Mouse (Mus musculus): ENCODE measurements around the gene Ncapg2. TPM values are rescaled to one million over a fixed set of nuclear protein-coding genes. Genes with fewer than 3 reads are reported as not detected.

Gene Ncapg2
- polyA plus RNA-seq, 1 experiment = 1.1 TPM

DNA sequence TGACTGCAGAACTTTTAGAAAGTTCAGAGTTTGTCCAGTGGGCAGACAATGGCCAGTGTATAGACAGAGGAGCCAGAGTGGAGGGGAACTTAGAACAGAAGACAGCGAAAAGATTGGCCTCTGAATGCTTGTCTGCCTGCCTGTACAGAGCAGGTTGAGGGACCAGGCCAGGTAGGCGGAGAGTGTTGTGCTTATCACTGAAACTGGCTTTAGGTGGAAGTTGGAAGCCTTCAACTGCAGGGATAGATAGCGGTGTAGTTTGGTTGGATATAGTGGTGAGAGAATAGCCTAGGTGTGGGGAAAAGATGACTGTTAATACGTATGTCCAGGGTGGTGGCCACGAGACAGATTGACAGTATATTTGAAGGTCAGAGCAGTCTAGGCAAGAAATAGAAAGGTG, 2.7 kb downstream of the Ncapg2 start:
- WGBS = 93% methylated on average over 5 of the region's 5 CpGs
- TF ChIP-seq CTCF (IDR thresholded peaks at IDR 0.05; ENCODE audit: extremely low read depth, insufficient read length, insufficient replicate concordance, low read depth, low read length) = no peak
- TF ChIP-seq POLR2A (IDR thresholded peaks at IDR 0.05; ENCODE audit: low read depth, low read length) = no peak
- Histone ChIP-seq H3K4me3 (ENCODE audit: low read depth, low read length) (no peak overlapping the region), H3K27ac (ENCODE audit: insufficient read depth, low read depth, low read length) (no peak overlapping the region), H3K4me1 (ENCODE audit: control insufficient read depth, insufficient read depth, insufficient read length, low read length) (peaks cover 2% of the 10 kb centered on the region; the same call in 1 of the 2 replicates), H3K36me3 (ENCODE audit: control insufficient read depth, insufficient read depth, low read length) (peaks cover 2% of the 10 kb centered on the region; the same call in 1 of the 2 replicates), H3K27me3 (ENCODE audit: control insufficient read depth, insufficient read depth, low read length) (no peaks in the 10 kb centered on the region)

DNA sequence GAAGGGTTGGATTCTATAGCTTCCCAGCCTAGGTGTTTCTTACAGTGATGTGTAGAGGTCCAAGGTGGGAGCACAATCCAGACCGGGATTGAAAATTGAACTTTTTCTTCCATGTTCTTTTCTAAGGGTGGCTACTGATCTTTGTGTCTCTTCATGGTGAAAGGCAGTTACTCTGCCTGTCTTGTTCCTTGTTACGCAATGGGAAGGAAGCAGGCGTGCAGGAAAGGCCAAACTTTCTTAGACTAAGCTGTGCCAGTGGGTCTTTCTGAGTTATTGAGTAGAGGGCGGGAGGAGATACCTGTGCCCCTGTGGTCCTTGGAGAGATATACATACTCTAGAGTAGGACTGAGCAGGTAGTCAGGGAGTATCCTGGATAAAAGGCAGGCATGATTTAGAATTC, 9.7 kb downstream of the Ncapg2 start:
- 89% methylated on average over 4 of the region's 4 CpGs for WGBS
- Histone ChIP-seq H3K27ac (ENCODE audit: insufficient read depth, low read depth, low read length) (no peak overlapping the region), H3K36me3 (ENCODE audit: control insufficient read depth, insufficient read depth, low read length) (peaks cover 3% of the 10 kb centered on the region; the same call in 1 of the 2 replicates), H3K4me1 (ENCODE audit: control insufficient read depth, insufficient read depth, insufficient read length, low read length) (no peaks in the 10 kb centered on the region), H3K4me3 (ENCODE audit: low read depth, low read length) (no peak overlapping the region), H3K27me3 (ENCODE audit: control insufficient read depth, insufficient read depth, low read length) (no peaks in the 10 kb centered on the region)
- TF ChIP-seq CTCF (IDR thresholded peaks at IDR 0.05; ENCODE audit: extremely low read depth, insufficient read length, insufficient replicate concordance, low read depth, low read length) (no peak), POLR2A (IDR thresholded peaks at IDR 0.05; ENCODE audit: low read depth, low read length) (no peak)

DNA sequence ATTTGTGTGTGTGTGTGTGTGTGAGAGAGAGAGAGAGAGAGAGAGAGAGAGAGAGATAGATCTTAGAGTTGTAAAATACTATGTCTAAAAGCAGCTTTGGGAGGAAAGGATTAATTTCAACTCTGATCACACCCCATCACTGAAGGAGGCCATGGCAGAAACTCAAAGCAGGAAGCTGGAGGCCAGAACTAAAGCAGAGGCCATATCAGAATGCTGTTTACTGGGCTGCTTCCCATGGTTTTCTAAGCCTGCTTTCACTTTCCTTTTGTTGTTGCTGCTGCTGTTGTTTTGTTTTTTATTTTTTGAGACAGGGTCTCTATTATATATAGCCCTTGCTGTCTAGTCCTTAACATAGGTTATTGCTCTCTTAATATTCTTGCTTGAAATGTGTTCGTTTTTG, 11.3 kb downstream of the Ncapg2 start:
- Histone ChIP-seq H3K4me1 (ENCODE audit: control insufficient read depth, insufficient read depth, insufficient read length, low read length) (no peaks in the 10 kb centered on the region), H3K27ac (ENCODE audit: insufficient read depth, low read depth, low read length) (no peak overlapping the region), H3K4me3 (ENCODE audit: low read depth, low read length) (no peak overlapping the region), H3K36me3 (ENCODE audit: control insufficient read depth, insufficient read depth, low read length) (peaks cover 3% of the 10 kb centered on the region; the same call in 1 of the 2 replicates), H3K27me3 (ENCODE audit: control insufficient read depth, insufficient read depth, low read length) (no peaks in the 10 kb centered on the region)
- WGBS = 94% methylated on average over 1 of the region's 1 CpGs
- TF ChIP-seq POLR2A (IDR thresholded peaks at IDR 0.05; ENCODE audit: low read depth, low read length) (no peak), CTCF (IDR thresholded peaks at IDR 0.05; ENCODE audit: extremely low read depth, insufficient read length, insufficient replicate concordance, low read depth, low read length) (no peak)

DNA sequence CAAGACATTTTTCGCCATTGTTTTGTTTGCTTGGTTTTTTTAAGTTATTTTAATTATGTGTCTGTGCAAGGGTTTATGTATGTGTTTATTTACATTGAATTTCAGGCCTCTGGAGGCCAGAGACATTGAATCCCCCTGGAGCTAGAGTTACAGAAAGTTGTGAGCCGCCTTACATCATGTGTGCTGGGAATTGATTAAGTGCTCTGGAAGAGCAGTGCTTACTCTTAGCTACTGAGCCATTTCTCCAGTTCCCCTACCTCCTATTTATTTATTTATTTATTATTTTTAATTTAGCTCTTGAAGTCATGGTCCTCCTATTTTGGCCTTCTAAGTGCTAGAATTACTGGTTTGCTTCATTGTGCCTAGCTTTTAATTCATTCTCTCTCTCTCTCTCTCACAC, 16.5 kb downstream of the Ncapg2 start:
- Histone ChIP-seq H3K27me3 (ENCODE audit: control insufficient read depth, insufficient read depth, low read length) (no peaks in the 10 kb centered on the region), H3K4me1 (ENCODE audit: control insufficient read depth, insufficient read depth, insufficient read length, low read length) (no peaks in the 10 kb centered on the region), H3K4me3 (ENCODE audit: low read depth, low read length) (no peak overlapping the region), H3K36me3 (ENCODE audit: control insufficient read depth, insufficient read depth, low read length) (peaks cover 6% of the 10 kb centered on the region), H3K27ac (ENCODE audit: insufficient read depth, low read depth, low read length) (no peak overlapping the region)
- 90% methylated on average over 2 of the region's 2 CpGs for WGBS
- TF ChIP-seq POLR2A (IDR thresholded peaks at IDR 0.05; ENCODE audit: low read depth, low read length) = no peak
- no peak for TF ChIP-seq CTCF (IDR thresholded peaks at IDR 0.05; ENCODE audit: extremely low read depth, insufficient read length, insufficient replicate concordance, low read depth, low read length)

DNA sequence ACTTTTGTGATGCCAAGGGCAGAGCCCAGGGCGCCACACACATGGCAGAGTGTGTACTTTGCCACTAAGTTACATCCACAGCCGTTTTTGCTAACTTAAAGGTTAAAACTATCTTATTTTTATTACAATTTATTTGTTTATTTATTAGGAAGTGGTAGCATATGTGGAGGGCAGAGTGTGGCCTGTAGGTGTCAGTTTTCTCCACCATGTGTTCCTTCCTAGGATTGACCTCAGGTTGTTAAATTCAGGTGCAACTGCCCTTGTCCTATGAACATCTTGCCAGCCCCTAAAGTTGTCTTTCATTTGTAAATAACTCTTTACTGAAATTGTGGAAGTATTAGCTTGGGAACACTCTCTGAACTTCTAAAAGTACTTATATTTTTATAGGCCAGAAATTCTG, 20.2 kb downstream of the Ncapg2 start:
- no peaks in the 10 kb centered on the region for H3K4me1 ChIP-seq (ENCODE audit: control insufficient read depth, insufficient read depth, insufficient read length, low read length)

DNA sequence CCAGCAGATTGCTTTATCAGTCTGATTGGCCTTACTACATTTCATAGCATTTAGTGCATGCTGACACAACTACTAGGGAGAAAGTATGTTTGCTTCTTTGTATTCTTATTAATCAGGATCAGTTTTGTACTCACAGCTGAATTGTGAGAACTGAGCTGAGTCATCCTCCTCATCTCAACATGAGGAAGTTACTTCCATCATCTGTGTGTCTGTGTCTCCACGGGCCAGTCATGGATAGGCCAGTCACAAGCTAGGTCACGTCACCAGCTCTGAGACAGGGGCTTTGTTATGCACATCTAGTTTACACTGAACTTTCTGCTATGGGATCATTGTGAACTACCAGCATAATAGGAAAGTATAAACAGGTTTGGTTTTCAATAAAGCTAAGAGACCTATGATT, 28.5 kb downstream of the Ncapg2 start:
- H3K27me3 ChIP-seq (ENCODE audit: control insufficient read depth, insufficient read depth, low read length) = no peaks in the 10 kb centered on the region
- 0 out of 2 replicates have a peak, but pooled peaks cover 2% of the 10 kb centered on the region for H3K4me1 ChIP-seq (ENCODE audit: control insufficient read depth, insufficient read depth, insufficient read length, low read length)
- no peak overlapping the region for H3K27ac ChIP-seq (ENCODE audit: insufficient read depth, low read depth, low read length)
- no peak for TF ChIP-seq CTCF (IDR thresholded peaks at IDR 0.05; ENCODE audit: extremely low read depth, insufficient read length, insufficient replicate concordance, low read depth, low read length)
- no peak for TF ChIP-seq POLR2A (IDR thresholded peaks at IDR 0.05; ENCODE audit: low read depth, low read length)
- H3K4me3 ChIP-seq (ENCODE audit: low read depth, low read length) = no peak overlapping the region
- WGBS = 84% methylated on average over 2 of the region's 2 CpGs
- H3K36me3 ChIP-seq (ENCODE audit: control insufficient read depth, insufficient read depth, low read length) = peaks cover 10% of the 10 kb centered on the region

More for the DNA sequence above, 20.2 kb downstream of the Ncapg2 start:
- Histone ChIP-seq H3K27ac (ENCODE audit: insufficient read depth, low read depth, low read length) (no peak overlapping the region), H3K4me3 (ENCODE audit: low read depth, low read length) (no peak overlapping the region), H3K36me3 (ENCODE audit: control insufficient read depth, insufficient read depth, low read length) (peaks cover 12% of the 10 kb centered on the region), H3K27me3 (ENCODE audit: control insufficient read depth, insufficient read depth, low read length) (no peaks in the 10 kb centered on the region)
- no peak for TF ChIP-seq CTCF (IDR thresholded peaks at IDR 0.05; ENCODE audit: extremely low read depth, insufficient read length, insufficient replicate concordance, low read depth, low read length)
- TF ChIP-seq POLR2A (IDR thresholded peaks at IDR 0.05; ENCODE audit: low read depth, low read length) = no peak
- 67% methylated on average over 2 of the region's 2 CpGs for WGBS

DNA sequence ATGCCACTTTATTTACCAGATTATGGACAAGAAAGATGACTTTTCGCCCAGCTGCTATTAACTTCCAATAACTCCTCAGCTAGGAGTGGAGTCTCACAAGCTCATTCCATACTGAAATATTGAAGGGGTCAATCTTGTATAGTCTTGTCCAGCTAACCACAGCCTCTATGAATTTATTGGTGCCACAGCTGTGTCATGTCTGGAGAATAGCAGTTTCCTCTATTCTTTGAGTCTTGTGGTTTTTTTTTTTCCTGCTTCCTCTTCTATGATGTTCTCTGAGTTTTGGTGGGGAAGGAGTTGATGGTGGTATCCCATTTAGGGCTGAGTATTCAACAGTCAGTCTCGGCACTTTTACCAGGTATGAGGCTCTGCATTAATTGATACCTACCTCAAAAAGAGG, 30.0 kb downstream of the Ncapg2 start:
- WGBS = 87% methylated on average over 2 of the region's 2 CpGs

More for the DNA sequence above, 30.0 kb downstream of the Ncapg2 start:
- Histone ChIP-seq H3K4me1 (ENCODE audit: control insufficient read depth, insufficient read depth, insufficient read length, low read length) (0 out of 2 replicates have a peak, but pooled peaks cover 2% of the 10 kb centered on the region), H3K4me3 (ENCODE audit: low read depth, low read length) (no peak overlapping the region), H3K27me3 (ENCODE audit: control insufficient read depth, insufficient read depth, low read length) (no peaks in the 10 kb centered on the region), H3K27ac (ENCODE audit: insufficient read depth, low read depth, low read length) (no peak overlapping the region), H3K36me3 (ENCODE audit: control insufficient read depth, insufficient read depth, low read length) (peaks cover 13% of the 10 kb centered on the region)
- TF ChIP-seq CTCF (IDR thresholded peaks at IDR 0.05; ENCODE audit: extremely low read depth, insufficient read length, insufficient replicate concordance, low read depth, low read length) (no peak), POLR2A (IDR thresholded peaks at IDR 0.05; ENCODE audit: low read depth, low read length) (no peak)
